Mouse (Mus musculus): ENCODE data around the gene Nxn.

DNA sequence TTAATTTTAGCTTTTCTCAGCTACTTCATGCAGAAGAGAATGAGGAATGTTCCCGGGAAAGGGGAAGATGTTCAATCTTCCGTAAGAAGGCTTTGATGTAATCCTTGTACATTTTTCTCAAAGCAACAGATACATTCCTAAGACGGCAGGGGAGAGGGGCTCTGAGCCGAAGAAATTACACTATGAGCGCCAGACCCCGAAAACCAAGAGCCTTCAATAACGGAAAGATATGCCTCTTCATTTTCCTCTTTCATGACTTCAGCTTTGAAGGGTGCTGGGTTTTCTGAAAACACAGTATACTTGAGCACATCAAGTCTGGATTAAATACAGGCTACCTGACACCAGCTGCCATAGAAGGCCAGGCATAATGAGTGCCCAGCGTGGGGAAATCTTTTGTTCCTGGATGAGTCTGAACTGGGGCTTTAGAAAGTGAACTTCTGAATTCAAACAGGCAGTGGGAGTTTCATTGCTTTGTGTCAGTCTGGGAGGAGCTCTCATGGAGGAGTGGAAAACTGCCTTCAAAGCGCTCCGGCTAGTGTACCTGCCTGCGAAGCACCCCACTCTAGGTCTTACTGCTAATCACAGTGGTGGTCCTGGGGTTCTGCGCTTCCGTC lies 16.1 kb downstream of the Nxn start:
- no peak for TF ChIP-seq CTCF (IDR thresholded peaks at IDR 0.05; ENCODE audit: low read depth)
- TF ChIP-seq EP300 (IDR thresholded peaks at IDR 0.05; ENCODE audit: low read depth) = no peak

Data from heart, postnatal 0 days (tissue).